Mouse (Mus musculus) thymus, postnatal 36 days (tissue): ENCODE measurements at regions not wholly inside any gene's neighbourhood (a gene's known extent, or its start where the extent isn't known, plus 50 kb on each side); places are given as distances from the start of the nearest gene placed in this dataset.

Source experiments
- DNase-seq, 2 experiments: peaks; one replicate each; pipeline ENCODE4 v3.0.0; 2022; ENCODE audit warnings: mixed read lengths in 2 of 2

DNA sequence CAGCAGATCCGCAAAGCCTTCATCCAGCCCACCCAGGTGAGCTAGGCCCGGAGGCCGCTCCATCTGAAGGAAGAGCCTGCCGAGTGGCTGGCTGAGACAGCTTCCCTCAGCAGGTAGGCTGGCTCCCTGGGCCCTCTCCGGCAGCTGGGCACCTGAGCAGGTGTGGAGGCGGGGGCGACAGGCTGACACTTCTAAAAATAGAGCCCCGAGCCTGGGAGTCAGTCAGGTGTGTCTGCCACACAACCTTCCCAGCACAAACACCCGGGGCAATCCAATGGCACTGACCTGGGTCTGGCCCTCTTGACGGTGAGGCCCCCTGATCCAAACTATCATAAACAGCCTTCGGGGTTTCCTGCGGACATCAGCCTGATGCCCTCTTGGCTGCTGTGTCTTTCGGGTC is 58.5 kb downstream of the Zfp36l2 start:
- DNase-seq, result no peak

GRCm38 (mm10) chr17:84128262-84128661 is 59.5 kb downstream of the Zfp36l2 start:
- no peak for DNase-seq

- no peak for DNase-seq
Measured at GRCm38 (mm10) chr17:84126168-84126567, 61.6 kb downstream of the Zfp36l2 start.

GRCm38 (mm10) chr17:84123161-84123560 is 64.6 kb downstream of the Zfp36l2 start:
- no peak for DNase-seq

GRCm38 (mm10) chr17:84122486-84123131 is 65.1 kb downstream of the Zfp36l2 start:
- DNase-seq, result no peak

DNA sequence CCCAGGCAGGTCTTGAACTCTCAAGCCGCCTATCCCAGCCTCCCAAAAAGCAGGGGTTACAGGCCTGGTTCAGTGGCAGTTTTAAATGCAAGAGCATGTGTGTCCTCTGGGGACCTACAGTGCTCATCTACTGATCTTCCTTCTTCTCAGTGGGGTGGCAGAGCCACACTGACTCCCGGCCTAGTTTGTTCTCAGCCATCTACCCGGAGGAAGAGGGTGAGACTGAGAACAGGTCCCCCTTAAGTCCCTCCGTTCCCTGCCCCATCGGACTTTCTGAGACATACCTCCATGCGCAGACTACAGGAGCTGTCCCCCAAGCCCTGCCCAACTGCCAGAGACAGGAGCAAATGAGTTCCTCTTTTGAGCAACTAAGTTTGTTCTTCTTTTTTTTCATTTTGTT is 66.5 kb downstream of the Zfp36l2 start:
- peak; percentile 64 to 67 for DNase-seq

- DNase-seq, result peak; percentile 87 to 90
Measured at GRCm38 (mm10) chr17:84119221-84120017, 68.3 kb downstream of the Zfp36l2 start.

DNA sequence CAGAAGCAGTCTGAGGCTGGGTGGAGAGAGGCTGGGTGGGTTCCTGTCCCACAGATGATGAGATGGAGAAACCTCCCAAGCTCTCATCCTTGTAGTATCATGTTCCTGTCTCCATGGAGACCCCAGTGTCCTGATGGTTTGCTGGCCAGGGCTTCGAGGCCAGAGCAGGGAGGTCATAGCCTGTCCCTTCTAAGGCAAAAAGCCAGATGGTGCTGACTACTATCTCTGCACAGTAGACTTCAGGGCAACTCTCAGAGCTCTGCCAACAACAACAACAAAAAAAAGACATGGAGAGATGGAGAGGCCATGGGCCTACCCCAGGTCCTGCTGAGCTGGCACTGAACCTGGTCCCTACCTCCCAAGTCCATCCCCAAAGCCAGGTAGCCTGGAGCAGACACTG is 69.0 kb downstream of the Zfp36l2 start:
- no peak for DNase-seq

GRCm38 (mm10) chr17:84118271-84118670 is 69.5 kb downstream of the Zfp36l2 start:
- DNase-seq, result peak; percentile 67 to 72

DNA sequence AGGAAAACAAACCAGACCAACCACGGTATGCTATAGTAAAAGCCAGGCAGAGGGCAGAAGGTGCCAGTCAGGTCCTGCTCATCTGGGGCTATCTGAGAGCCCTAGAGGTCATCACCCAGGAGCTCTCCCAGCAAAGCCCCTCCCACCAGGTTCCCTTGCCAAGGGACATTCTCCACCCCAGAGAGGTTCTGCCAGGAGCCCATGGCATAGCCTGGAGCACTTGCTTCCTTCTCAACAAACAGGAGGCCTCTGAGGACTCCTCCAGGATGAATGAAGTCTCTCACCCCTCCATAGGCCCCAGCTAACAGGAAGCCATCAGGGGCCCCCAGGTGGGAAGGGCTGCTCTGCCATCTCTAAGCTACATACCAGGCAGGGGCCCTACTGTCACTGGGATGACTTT is 70.0 kb downstream of the Zfp36l2 start:
- peak; percentile 65 to 76 for DNase-seq

DNA sequence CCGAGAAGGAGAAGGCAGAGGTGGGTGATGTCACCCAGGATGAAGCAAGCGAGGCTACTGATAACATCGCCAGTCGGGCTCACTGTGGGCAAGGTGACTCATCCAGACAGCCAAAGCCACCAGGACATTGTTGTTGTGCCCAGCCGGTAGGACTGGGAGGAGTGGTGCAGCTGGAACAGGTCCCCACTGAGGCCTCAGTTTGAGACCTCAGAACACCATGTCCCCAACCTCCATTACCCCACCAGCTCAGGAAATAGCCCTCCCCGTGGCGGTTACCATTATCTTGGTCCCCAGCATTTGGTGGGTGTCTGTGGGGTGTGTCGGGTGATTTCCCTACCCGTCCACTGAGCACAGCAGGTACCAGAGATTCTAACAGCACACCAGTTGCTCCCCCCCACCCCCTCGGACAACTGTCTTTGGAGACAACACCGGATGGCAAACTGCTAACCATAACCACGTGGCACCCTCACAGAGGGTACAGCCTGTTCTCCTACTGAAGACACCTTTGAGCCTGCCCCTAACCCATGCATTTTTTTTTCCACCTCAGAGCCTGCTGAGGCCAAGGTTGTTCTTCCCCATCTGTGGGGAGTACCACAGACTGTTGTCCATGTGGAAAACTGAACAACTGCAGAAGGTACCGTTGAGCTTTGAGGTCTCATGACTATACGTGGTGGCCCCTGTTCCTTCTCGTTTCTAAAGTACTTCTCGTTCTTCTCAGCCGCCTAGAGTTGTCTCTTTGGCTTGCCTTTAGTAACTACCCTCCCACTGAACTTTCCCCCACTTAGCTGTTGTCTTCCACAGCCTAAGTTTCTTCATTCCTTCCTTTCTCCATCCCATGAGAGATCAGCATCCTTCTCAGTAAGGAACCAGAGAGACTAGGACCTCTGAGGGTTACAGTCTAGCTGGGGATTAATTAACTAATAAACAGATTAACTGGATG is 71.1 kb downstream of the Zfp36l2 start:
- DNase-seq, result peak; percentile 84

GRCm38 (mm10) chr17:84115957-84116339 is 71.8 kb downstream of the Zfp36l2 start:
- no peak for DNase-seq

GRCm38 (mm10) chr17:84115133-84115532 is 72.6 kb downstream of the Zfp36l2 start:
- peak; percentile 54 to 56 for DNase-seq

DNA sequence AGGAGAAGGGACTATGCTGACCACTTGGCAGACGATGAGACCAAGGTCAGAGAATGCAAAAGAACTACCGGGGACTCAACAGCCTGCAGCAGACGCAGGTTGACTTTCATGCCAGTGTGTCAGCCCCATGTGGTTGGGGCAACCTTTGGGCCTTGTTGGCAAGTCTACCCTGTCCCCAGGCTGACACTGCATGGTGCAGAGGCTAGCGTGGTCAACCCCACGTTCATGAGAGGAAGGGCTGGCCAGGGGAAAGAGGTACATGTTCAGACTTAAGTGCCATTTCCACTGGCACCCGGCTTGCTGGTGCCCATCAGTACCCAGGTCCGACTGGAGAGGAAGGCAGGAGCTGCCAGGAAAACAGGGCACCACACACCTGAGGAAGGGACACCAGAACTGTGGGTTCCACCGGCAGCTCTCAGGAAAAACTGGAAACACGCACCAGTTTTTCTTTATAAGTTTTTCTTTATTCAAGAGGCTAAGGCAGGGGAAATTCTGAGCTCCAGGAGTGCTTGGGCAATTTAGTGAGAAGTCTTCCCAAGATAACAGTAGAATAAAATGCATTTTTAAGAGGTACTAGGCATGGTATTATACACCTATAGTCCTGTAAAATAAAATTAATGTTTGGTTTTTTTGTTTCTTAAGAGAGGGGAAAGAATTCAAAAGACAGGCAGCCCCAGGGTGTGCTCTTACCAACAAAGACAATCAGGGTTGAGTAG is 73.3 kb downstream of the Zfp36l2 start:
- DNase-seq, result no peak

DNA sequence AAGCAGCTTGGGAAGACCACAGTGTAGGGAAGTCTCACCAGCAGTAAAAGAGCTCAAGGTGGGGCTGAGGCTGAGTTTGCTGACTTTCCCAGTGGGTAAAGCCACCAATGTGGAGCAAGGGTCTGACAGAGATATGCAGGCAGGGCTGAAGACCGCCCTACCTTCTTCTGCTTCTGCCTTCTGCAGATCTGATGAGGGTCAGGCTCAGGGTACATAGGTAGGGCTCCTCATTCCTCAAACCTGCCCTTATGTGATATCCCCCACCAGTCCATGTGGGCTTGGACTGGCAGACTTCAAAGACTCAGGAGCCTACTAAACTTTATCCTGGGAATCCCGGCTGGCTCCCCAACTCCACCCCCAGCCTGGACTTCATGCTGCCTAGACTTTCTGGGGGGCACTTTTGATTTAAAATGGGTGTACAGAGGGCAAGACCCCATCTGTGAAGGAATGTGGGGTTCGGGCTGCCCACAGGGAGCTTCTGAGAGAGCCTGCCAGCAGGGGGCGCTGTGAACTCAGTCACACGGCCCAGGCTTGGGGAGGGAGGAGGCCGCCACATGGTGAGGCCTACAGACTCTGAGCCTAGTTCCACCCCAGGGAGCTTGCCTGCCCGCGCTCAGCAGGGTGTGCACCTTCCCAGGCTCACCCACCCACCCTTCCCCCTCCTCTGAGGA is 74.0 kb downstream of the Zfp36l2 start:
- peak; percentile 95 to 97 for DNase-seq

DNA sequence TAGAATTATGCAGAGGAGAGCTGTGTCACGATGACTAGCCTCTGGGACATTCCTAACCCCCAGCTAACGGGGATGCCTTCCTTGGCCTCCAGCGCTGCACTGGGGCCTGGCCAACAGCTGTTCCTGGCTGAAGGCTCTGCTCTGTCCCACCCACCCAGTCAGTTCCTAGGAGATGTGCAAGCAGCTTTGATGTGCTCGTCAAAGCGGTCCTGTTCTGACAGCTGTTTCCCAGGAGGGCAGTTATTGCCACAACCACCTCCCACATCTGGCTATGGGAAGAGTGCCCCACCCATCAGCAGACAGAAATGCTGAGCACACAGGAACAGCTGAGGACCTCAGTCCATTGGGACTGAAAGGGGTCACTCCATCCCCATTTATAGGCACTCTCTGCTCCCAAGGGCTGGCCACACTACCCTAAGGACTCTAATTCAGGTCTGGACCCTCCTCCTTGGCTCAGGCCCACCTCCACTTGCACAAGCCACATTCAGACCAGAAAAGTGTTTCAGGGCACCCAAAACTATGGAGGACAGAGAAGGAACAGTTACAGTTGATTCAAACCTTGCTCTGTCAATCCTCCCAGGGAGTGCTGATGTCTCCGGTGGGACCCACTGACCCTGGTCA is 75.2 kb downstream of the Zfp36l2 start:
- no peak for DNase-seq

GRCm38 (mm10) chr17:84111787-84112370 is 75.9 kb downstream of the Zfp36l2 start:
- no peak for DNase-seq

- DNase-seq, result no peak
Measured at GRCm38 (mm10) chr17:84110945-84111344, 76.8 kb downstream of the Zfp36l2 start.

DNA sequence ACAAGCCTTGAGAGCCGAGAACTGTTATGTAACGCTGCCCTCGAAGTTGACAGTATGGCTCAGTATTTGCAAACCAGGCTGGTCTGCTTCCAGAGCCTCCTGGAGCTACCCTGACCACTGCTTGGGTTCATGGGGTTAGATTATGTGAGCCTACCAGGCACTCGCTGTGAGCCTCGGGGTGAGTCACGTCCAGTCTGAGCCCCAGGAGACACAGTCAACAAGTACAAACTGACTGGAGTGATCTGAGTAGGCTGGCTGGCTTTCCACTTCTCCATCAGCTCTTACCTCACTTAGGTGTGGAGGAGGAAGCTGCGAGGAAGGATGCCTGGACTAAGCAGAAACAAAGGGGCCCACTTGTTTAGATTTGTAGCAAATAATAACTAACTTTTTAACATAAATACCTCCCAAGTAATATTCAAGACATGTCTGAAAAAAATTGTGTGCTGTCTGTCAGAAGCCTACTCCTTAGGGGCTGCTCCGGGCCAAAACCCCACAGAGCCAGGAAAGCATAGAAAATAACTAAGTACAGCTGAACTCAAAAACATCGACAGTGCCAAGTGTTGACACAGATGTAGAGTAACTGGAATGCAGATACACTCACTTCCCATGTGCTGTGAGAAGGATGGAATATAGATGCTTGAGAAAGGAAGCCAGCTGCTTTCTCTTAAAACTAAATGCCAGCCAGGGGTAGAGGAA is 77.6 kb downstream of the Zfp36l2 start:
- DNase-seq, result no peak

GRCm38 (mm10) chr17:84107946-84108686 is 79.6 kb downstream of the Zfp36l2 start:
- DNase-seq, result no peak
